Comparison of ENCODE assay signal across 22 mouse cellular contexts in the genomic region with DNA sequence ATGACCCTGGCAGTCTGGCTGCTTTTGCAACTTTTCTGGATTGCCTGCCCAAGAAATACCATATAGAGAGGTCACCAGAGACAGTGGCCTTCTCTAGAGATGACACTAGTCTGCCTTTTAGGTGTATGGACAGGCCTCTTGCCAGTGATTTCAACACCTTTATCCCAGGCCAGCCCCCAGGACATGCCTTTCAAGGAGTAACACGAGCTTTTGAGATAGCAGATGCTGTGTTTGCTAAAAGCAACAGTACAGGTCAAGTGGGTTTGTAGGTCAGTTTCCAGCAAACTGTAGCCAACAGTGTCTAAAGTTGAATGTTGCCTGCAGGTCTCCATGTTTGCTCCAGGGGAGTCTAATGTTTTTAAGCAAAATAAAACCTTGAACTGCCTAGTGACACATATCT.
"Had no signal": no experiment of that assay in that cellular context is flagged by ENCODE, and none has a peak within 500 bp of the region (broad histone marks: within the 10 kb centered on the region; RNA-seq: fewer than 3 reads in every experiment).

No protein-coding gene starts in this region.

- H3K9ac ChIP-seq: heart, embryonic 13.5 days; heart, embryonic 15.5 days; hindbrain, embryonic 13.5 days; hindbrain, embryonic 15.5 days; kidney, embryonic 15.5 days; limb, embryonic 13.5 days; limb, embryonic 15.5 days; liver, embryonic 13.5 days had no signal

- H3K36me3 ChIP-seq: hindbrain, embryonic 13.5 days; hindbrain, embryonic 15.5 days; limb, embryonic 13.5 days; limb, embryonic 15.5 days; liver, embryonic 13.5 days had no signal

- H3K4me3 ChIP-seq: heart, embryonic 13.5 days; heart, embryonic 15.5 days; hindbrain, embryonic 13.5 days; hindbrain, embryonic 15.5 days; kidney, embryonic 15.5 days; limb, embryonic 13.5 days; limb, embryonic 15.5 days; liver, embryonic 13.5 days had no signal

- H3K27ac ChIP-seq: heart, embryonic 13.5 days; heart, embryonic 15.5 days; hindbrain, embryonic 13.5 days; hindbrain, embryonic 15.5 days; hindbrain, postnatal 0 days; kidney, embryonic 15.5 days; kidney, postnatal 0 days; limb, embryonic 13.5 days; limb, embryonic 15.5 days; liver, embryonic 13.5 days had no signal

- H3K4me1 ChIP-seq: hindbrain, embryonic 13.5 days; hindbrain, embryonic 15.5 days; liver, embryonic 13.5 days had no signal

- ATAC-seq: hindbrain, postnatal 0 days had no signal

- H3K27me3 ChIP-seq: heart, embryonic 13.5 days; heart, embryonic 15.5 days; hindbrain, embryonic 13.5 days; hindbrain, embryonic 15.5 days; kidney, embryonic 15.5 days; limb, embryonic 13.5 days; limb, embryonic 15.5 days; liver, embryonic 13.5 days had no signal

- DNase-seq: gastrocnemius, postnatal 14 days; gastrocnemius, postnatal 36 days; heart, adult 18-20 months; heart, postnatal 14 days; heart, postnatal 36 days; kidney, adult 11 months; kidney, adult 2 months; kidney, adult 9 months; kidney, postnatal 14 days; layer of hippocampus, adult 9-11 months; layer of hippocampus, postnatal 36 days; left cerebral cortex, postnatal 4 days; liver, embryonic 13.5 days had no signal
